Mouse (Mus musculus) neural tube, embryonic 14.5 days (tissue): Measurements from ENCODE around the gene Socs7. TPM values are rescaled to one million over a fixed set of nuclear protein-coding genes. Genes with fewer than 3 reads are reported as not detected.

Experiments used
- ATAC-seq: fragments of 200-750 bp; cut with Nextera tagmentation; 2 replicates; pipeline ENCODE4 v1.8.0; 2017; ENCODE audit warnings: low read depth, mild to moderate bottlenecking, moderate TSS enrichment, moderate library complexity
- H3K27ac ChIP-seq: fragments of 300-500 bp; sonication (generic); 2 replicates; pipeline ENCODE4 v1.5.1; 2014; ENCODE audit warnings: low read depth, mild to moderate bottlenecking, control low read depth, low read length, moderate library complexity, mixed read lengths
- H3K27me3 ChIP-seq: fragments of 300-500 bp; sonication (generic); 2 replicates; pipeline ENCODE4 v1.6.1; 2014; ENCODE audit warnings: low read length; ENCODE audit not compliant: control insufficient read depth, insufficient read depth
- H3K36me3 ChIP-seq: fragments of 300-500 bp; sonication (generic); 2 replicates; pipeline ENCODE4 v1.6.1; 2014; ENCODE audit warnings: low read length, mixed read lengths; ENCODE audit not compliant: control insufficient read depth, insufficient read depth
- H3K4me1 ChIP-seq: fragments of 300-500 bp; sonication (generic); 2 replicates; pipeline ENCODE4 v1.6.1; 2014; ENCODE audit warnings: low read length; ENCODE audit not compliant: control insufficient read depth, insufficient read depth
- H3K4me2 ChIP-seq: fragments of 300-500 bp; sonication (generic); 2 replicates; pipeline ENCODE4 v1.6.1; 2014; ENCODE audit warnings: mild to moderate bottlenecking, low read depth, low read length, control low read depth
- H3K4me3 ChIP-seq: fragments of 300-500 bp; sonication (generic); 2 replicates; pipeline ENCODE4 v1.5.1; 2014; ENCODE audit warnings: low read depth, low read length, control low read depth, mixed read lengths
- H3K9ac ChIP-seq: fragments of 300-500 bp; sonication (generic); replicated peaks from 2 replicates; pipeline ENCODE4 v1.6.1; 2014; ENCODE audit warnings: low read depth, mild to moderate bottlenecking, control low read depth, low read length, mixed read lengths
- H3K9me3 ChIP-seq: fragments of 300-500 bp; sonication (generic); 2 replicates; pipeline ENCODE4 v1.6.1; 2016; ENCODE audit warnings: low read length; ENCODE audit not compliant: control insufficient read depth
- WGBS: fragments of 180-500 bp; shearing (Covaris S2); extraction: QIAGEN DNeasy Blood & Tissue Kit; methylation state at CpG from one replicate; pipeline ENCODE4 v1.1.7; 2014; 5-methylcytosine and 5-hydroxymethylcytosine counted together
- polyA plus RNA-seq: library from polyadenylated mRNA; unstranded; fragments of >200 nt; fragmentation: Nextera tagmentation; extraction: Ambion mirVana; gene quantifications from 2 replicates; pipeline ENCODE4 v1.2.1, GENCODE M21; 2014

Gene Socs7
- polyA plus RNA-seq, 1 experiment from 2014 or later = 6.7 TPM

GRCm38 (mm10) chr11:97439935-97440334 is 77.6 kb downstream of the Socs7 start:
- no peak overlapping the region for H3K27ac ChIP-seq
- no peak for ATAC-seq
- H3K9me3 ChIP-seq = no peaks in the 10 kb centered on the region
- 2% methylated on average over 35 of the region's 37 CpGs for WGBS
- peaks cover 11% of the 10 kb centered on the region for H3K27me3 ChIP-seq
- H3K4me1 ChIP-seq = peaks cover 16% of the 10 kb centered on the region
- H3K4me3 ChIP-seq = peak overlapping the region; percentile 32
- no peaks in the 10 kb centered on the region for H3K36me3 ChIP-seq
- H3K4me2 ChIP-seq = peak overlapping the region; percentile 47
- peak overlapping the region; percentile 39 for H3K9ac ChIP-seq

DNA sequence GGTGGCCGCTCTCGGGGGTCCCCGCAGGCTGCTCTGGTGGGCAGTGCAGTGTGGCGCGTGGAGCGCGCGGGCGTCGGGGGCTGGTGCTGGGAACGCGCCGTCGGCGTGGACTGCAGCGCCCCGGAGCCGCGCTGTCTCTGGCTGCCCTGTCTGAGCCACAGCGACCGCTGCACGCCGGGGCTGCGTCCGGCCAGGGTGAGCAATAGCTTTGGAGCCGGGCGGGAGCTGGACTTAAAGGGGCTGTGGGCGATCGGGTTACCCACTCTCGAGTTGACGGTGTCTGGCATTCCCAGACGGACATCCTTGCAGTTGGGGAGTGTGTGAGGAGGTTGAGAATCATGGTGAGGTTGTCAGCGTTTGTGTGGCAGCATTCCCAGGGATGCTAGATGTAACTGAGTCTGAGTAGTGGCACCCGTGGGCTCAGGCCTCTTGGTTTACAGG is 78.1 kb downstream of the Socs7 start:
- WGBS = 4% methylated on average over 34 of the region's 34 CpGs
- Histone ChIP-seq H3K27ac (no peak overlapping the region), H3K4me1 (peaks cover 14% of the 10 kb centered on the region), H3K27me3 (peaks cover 11% of the 10 kb centered on the region), H3K36me3 (no peaks in the 10 kb centered on the region), H3K4me2 (peak overlapping the region; percentile 47), H3K4me3 (peak overlapping the region; percentile 32), H3K9me3 (no peaks in the 10 kb centered on the region), H3K9ac (peak overlapping the region; percentile 39)
- ATAC-seq = no peak

DNA sequence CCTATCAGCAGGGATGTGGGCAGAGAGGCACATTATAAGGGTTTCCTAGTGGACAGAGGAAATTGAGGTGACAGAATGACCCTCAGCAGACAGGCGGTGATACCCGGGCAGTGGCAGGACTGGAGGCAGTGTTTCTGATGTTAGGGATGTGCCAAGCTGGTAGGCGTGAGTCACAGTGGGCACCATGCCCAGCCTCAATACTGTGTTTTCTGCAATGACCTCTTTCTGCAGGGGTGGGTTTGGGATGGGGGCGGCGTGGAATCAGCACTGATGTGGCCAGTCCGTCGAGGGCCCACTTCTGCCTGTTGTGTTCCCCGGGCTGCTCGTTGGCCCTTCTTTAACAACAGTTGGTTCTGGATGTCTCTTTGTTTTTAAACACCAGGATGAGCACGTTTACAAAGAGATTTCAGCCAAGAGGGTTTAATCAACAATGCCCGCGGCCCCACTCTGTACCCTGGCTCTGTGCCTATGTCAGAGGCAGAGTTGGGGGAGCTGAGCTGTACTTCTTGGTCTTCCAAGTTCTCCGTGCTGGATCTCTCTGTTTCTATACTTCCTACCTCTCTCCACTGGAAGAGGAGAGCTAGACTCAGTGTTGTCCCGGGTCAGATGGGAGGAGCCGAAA is 78.8 kb downstream of the Socs7 start:
- H3K27ac ChIP-seq = no peak overlapping the region
- no peak overlapping the region for H3K4me3 ChIP-seq

DNA sequence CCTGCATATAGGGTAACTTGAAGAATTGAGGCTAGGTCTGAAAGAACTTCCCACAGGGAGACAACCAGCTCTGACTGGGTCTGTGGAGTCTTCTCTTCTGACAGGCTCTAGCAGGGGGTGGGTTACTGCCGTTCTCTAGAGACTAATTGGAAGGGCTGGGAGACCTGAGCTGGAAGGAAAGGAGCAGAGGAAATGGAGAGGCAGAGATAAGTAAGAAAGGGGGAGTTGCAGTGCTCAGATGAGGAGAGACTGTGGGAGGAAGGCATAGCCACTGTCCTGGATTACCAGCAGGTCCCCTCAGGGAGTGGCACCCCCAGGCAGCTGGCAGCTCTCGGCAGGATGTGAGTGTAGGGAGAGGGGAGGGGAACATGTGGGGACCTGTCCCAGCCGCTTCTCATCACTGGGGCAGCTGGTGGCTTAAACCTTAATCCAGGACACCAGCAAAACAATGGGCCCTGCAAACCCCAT is 79.3 kb downstream of the Socs7 start:
- peaks cover 11% of the 10 kb centered on the region for H3K27me3 ChIP-seq
- no peak overlapping the region for H3K9ac ChIP-seq
- H3K4me2 ChIP-seq = no peak overlapping the region
- peaks cover 14% of the 10 kb centered on the region for H3K4me1 ChIP-seq
- no peak overlapping the region for H3K4me3 ChIP-seq
- ATAC-seq = no peak
- H3K9me3 ChIP-seq = no peaks in the 10 kb centered on the region
- WGBS = 6% methylated on average over 3 of the region's 3 CpGs
- no peaks in the 10 kb centered on the region for H3K36me3 ChIP-seq
- no peak overlapping the region for H3K27ac ChIP-seq

More for the DNA sequence above, 78.8 kb downstream of the Socs7 start:
- Histone ChIP-seq H3K27me3 (peaks cover 11% of the 10 kb centered on the region), H3K4me1 (peaks cover 14% of the 10 kb centered on the region), H3K4me2 (peak overlapping the region; percentile 47; the same call in 1 of the 2 replicates), H3K36me3 (no peaks in the 10 kb centered on the region), H3K9me3 (no peaks in the 10 kb centered on the region), H3K9ac (no peak overlapping the region)
- WGBS = 56% methylated on average over 15 of the region's 15 CpGs
- ATAC-seq = no peak

- Histone ChIP-seq H3K27me3 (peaks cover 9% of the 10 kb centered on the region), H3K4me1 (peaks cover 14% of the 10 kb centered on the region), H3K4me3 (no peak overlapping the region), H3K27ac (no peak overlapping the region), H3K4me2 (no peak overlapping the region), H3K36me3 (no peaks in the 10 kb centered on the region), H3K9ac (no peak overlapping the region), H3K9me3 (no peaks in the 10 kb centered on the region)
- no peak for ATAC-seq
- 84% methylated on average over 11 of the region's 11 CpGs for WGBS
Observed at GRCm38 (mm10) chr11:97442891-97443675, 80.7 kb downstream of the Socs7 start.

DNA sequence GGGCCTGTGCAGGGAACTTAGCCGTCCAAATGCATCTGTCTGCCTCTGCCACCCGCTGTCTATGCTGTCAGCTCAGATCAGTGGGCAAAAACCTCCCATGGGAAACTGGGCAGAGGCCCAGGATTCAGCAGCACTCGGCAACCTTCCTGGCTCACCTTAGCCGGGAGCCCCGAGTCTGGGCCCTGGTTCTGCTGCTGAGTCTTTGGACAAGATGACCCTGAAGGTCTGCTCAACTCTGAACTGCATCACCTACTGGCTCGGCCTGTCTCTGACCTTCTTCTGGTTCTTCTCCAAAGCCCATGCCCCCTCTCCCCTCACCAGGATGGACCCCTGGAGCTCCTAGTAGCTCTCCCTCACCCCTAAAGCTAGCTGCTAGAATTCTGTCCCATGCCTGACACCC is 83.2 kb downstream of the Socs7 start:
- Histone ChIP-seq H3K4me3 (no peak overlapping the region), H3K4me2 (no peak overlapping the region), H3K36me3 (no peaks in the 10 kb centered on the region), H3K27ac (no peak overlapping the region), H3K27me3 (no peaks in the 10 kb centered on the region; the same call in 1 of the 2 replicates), H3K9ac (no peak overlapping the region), H3K4me1 (peaks cover 23% of the 10 kb centered on the region), H3K9me3 (no peaks in the 10 kb centered on the region)
- no peak for ATAC-seq
- 77% methylated on average over 6 of the region's 6 CpGs for WGBS

- Histone ChIP-seq H3K36me3 (no peaks in the 10 kb centered on the region), H3K27me3 (no peaks in the 10 kb centered on the region; the same call in 1 of the 2 replicates), H3K4me2 (no peak overlapping the region), H3K9me3 (no peaks in the 10 kb centered on the region), H3K27ac (no peak overlapping the region), H3K9ac (no peak overlapping the region), H3K4me3 (no peak overlapping the region), H3K4me1 (peaks cover 27% of the 10 kb centered on the region)
- WGBS = 70% methylated on average over 4 of the region's 4 CpGs
- ATAC-seq = no peak
Observed at GRCm38 (mm10) chr11:97445999-97446511, 83.7 kb downstream of the Socs7 start.

- no peak for ATAC-seq
- Histone ChIP-seq H3K4me1 (peaks cover 30% of the 10 kb centered on the region), H3K4me3 (no peak overlapping the region), H3K9me3 (no peaks in the 10 kb centered on the region), H3K4me2 (no peak overlapping the region), H3K27me3 (no peaks in the 10 kb centered on the region), H3K9ac (no peak overlapping the region), H3K27ac (no peak overlapping the region), H3K36me3 (peaks cover 3% of the 10 kb centered on the region; the same call in 1 of the 2 replicates)
- 79% methylated on average over 7 of the region's 7 CpGs for WGBS
Observed at GRCm38 (mm10) chr11:97447979-97448378, 85.6 kb downstream of the Socs7 start.
